Mouse (Mus musculus) spleen, adult 12 weeks (tissue): ENCODE measurements at regions not wholly inside any gene's neighbourhood (a gene's known extent, or its start where the extent isn't known, plus 50 kb on each side); places are given as distances from the start of the nearest gene placed in this dataset.
A peak's percentile ranks its signal among the peaks of the same experiment; 100 is the strongest.

Experiments used
- DNase-seq: peaks from one replicate; pipeline ENCODE4 v3.0.0; 2022; ENCODE audit warnings: low spot score

GRCm38 (mm10) chr10:66796296-66796695 lies 299.6 kb upstream of the Jmjd1c start:
- DNase-seq: no peak

- no peak for DNase-seq
These were observed 293.2 kb upstream of the Jmjd1c start for GRCm38 (mm10) chr10:66802691-66803090.

GRCm38 (mm10) chr10:66807261-66807968 lies 288.5 kb upstream of the Jmjd1c start:
- DNase-seq: no peak

GRCm38 (mm10) chr10:66812515-66813260 lies 283.2 kb upstream of the Jmjd1c start:
- DNase-seq: no peak

- DNase-seq: no peak
These were observed 281.9 kb upstream of the Jmjd1c start for GRCm38 (mm10) chr10:66813850-66814564.

GRCm38 (mm10) chr10:66814565-66815201 lies 281.2 kb upstream of the Jmjd1c start:
- DNase-seq: peak; percentile 3

- DNase-seq: no peak
These were observed 280.0 kb upstream of the Jmjd1c start for GRCm38 (mm10) chr10:66815951-66816350.

- no peak for DNase-seq
These were observed 279.1 kb upstream of the Jmjd1c start for GRCm38 (mm10) chr10:66816776-66817175.

GRCm38 (mm10) chr10:66817876-66818275 lies 278.0 kb upstream of the Jmjd1c start:
- no peak for DNase-seq

- no peak for DNase-seq
These were observed 276.4 kb upstream of the Jmjd1c start for GRCm38 (mm10) chr10:66819517-66819916.

- no peak for DNase-seq
These were observed 270.2 kb upstream of the Jmjd1c start for GRCm38 (mm10) chr10:66825737-66826136.

GRCm38 (mm10) chr10:66826327-66826726 lies 269.6 kb upstream of the Jmjd1c start:
- no peak for DNase-seq

GRCm38 (mm10) chr10:66834974-66835373 lies 261.0 kb upstream of the Jmjd1c start:
- no peak for DNase-seq

- DNase-seq: no peak
These were observed 256.9 kb upstream of the Jmjd1c start for GRCm38 (mm10) chr10:66839058-66839457.

GRCm38 (mm10) chr10:66843258-66843657 lies 252.7 kb upstream of the Jmjd1c start:
- DNase-seq: no peak

GRCm38 (mm10) chr10:66848778-66849177 lies 247.1 kb upstream of the Jmjd1c start:
- no peak for DNase-seq

- no peak for DNase-seq
These were observed 246.2 kb upstream of the Jmjd1c start for GRCm38 (mm10) chr10:66849681-66850080.

GRCm38 (mm10) chr10:66850972-66851478 lies 244.9 kb upstream of the Jmjd1c start:
- no peak for DNase-seq

- no peak for DNase-seq
These were observed 244.1 kb upstream of the Jmjd1c start for GRCm38 (mm10) chr10:66851841-66852240.

- no peak for DNase-seq
These were observed 243.2 kb upstream of the Jmjd1c start for GRCm38 (mm10) chr10:66852708-66853107.

- peak; percentile 55 for DNase-seq
These were observed 242.7 kb upstream of the Jmjd1c start for GRCm38 (mm10) chr10:66853258-66853657.

- DNase-seq: no peak
These were observed 241.0 kb upstream of the Jmjd1c start for GRCm38 (mm10) chr10:66854895-66855294.
